Mouse (Mus musculus) B cell, adult 2 months (primary cell): ENCODE results near the gene Bdkrb2.
A peak's percentile ranks its signal among the peaks of the same experiment; 100 is the strongest.

Source experiments
- DNase-seq, 2 experiments: peaks; one replicate each; pipeline ENCODE4 v3.0.0; 2022

The Bdkrb2 gene

DNA sequence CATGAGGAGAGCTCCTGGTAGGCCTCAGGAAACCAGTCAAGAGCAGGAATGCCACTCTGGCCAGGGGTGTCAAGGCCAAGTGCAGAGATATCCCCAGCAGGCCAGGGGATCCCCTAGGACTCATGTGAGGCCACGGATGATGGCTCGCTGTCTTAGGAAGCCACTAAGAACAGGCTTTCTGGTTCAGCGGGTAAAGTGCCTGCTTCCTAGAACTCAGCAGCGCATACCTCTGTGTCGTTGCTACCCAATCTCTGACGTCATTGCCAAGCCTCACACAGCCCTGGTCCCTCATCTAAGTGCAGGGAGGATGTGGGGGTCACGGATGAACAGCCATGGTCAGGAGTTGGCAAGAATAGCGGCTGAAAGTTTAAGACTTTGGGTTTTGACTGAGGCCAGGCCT lies 34.1 kb downstream of the Bdkrb2 start:
- DNase-seq, result peak; percentile 68 to 76

DNA sequence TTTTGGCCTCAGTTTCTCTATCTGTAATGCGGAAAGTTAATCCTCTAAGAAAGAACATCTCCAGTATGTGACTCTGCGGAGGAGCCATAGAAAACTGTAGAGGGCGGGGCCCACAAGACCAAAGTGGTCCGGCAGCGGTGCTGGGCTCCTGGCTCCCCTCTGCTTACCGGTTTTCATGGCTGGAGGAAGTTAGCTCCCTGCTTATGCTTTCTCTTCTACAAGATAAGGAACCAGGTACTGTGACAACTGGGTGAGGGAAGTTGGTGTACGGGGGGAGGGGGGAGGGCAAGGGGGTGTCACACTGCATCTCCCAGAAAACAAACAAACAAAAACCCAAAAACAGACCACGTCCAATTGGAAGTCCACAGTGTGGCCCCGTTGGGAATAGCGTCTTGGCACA lies 35.5 kb downstream of the Bdkrb2 start:
- DNase-seq, result no peak

DNA sequence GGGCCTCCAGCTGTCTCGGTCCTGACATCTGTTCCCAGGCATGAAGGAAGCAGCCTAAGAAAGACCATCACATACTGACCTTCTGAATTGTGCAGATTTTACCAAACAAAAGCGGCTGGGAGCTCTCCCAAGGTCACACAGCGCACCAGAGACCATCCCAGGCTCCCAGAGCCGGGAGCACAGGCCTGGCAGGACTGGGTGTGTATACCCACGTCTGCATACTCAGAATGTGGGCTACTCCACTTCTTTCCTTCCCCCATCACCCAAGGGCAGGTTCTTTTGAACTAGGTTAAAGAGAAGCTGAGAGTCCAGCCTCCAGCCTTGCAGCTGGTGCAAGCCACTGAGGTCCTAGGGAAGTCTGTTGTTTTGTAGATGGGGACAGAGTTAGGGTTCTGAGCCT lies 36.1 kb downstream of the Bdkrb2 start:
- DNase-seq, result no peak

DNA sequence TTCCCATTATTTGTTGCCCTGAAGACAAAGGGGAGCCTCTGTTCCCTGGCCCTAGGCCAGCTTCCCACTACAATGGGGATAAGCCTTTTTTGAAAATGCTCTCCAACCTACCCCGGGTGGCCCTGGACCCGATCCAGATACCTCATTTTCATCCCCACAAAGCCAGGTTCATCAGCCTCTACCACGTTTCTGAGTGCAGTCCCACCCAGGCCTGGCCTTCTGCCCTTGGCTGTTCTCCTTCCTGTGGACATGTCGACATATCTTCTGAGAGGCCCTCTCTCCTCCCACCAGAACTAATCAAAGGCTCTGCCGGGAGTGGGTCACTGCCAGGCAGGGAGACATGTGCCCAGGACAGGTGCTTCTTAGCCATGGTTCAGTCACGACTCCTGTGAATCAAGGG lies 38.6 kb downstream of the Bdkrb2 start:
- no peak for DNase-seq

DNA sequence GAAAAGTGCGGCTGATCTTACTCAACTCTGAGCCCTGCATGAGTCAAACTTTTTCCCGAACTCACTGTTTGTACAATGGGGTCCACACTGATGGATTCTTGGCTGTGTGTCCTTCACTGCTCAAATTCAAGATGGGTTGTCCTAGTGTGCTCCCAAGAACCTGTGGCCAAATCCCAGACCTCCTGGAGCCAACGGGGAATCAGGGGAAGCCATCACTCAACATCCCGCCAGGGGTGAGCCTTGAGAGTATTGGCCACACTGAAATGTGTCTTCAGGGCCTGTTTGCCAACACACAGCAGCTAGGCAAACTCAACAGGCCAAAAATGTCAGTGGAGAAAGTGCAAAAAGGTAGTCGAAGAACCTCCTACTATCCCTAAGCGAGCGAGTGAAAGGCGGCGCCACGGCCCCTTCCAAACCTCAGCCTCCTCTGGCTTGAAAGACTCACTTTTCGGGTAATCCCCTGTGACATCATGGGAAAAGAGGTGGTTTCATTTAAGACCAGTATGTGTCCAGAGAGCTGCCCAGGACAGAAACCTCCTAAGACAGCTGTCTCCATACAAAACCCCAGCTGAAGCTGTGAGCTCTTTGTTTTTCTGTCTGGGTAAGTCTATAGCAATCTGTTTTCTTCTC lies 39.7 kb downstream of the Bdkrb2 start, which contains the start of gene Bdkrb1:
Gene Bdkrb1, plus strand, starts transcription at position 505 of the 630 bp plus-strand sequence.
- DNase-seq, result no peak

DNA sequence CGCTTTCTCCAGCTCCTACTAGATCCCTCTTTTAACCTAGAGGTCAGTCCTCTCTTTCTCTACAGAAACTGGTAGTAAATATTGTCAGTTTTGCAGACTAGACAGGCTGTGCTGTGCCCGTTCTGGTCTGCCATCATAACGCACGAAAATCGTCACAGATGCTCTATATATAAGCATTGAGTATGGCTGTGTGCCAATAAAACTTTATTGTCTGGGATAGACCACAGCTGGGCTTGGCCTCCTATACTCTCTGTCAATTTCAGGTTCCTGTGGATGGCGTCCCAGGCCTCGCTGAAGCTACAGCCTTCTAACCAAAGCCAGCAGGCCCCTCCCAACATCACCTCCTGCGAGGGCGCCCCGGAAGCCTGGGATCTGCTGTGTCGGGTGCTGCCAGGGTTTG lies 40.9 kb downstream of the Bdkrb2 start:
- DNase-seq, result no peak

DNA sequence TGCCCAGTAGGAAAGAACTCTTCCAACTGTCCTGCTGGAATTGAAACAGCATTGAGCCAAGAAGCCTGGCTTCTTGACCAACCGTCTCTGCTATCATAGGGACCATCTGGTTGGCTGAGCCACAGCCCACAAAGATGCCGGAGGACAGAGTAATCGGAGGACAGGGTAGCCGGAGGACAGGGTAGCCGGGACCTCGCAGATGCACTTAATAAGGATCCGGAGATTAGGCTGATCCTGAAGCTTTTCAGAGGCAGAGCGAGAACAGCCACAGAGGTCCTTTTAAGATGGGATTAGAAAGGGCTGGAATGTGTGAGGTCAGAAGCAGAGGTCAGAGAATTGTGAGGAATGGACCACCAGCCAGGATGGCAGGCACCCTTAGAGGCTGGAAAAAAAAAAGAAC lies 42.2 kb downstream of the Bdkrb2 start:
- no peak for DNase-seq

DNA sequence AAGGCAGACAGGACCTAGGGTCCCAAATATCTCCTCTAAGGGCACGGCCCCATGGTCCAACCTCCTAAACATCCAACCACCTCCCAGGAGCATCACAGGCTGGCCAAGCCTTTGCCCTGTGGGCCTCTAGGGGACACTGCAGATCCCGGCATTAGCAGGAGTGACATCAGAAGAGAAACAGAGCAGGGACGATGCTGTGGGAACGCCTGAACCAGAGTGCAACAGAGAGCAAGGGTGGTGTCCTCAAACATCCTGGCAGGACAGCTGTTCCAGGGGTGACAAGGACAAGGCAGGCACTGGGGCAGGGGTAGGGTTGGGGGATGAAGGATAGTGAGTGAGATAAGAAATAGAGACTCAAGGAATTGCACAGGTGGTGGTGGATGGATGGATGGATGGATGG lies 43.9 kb downstream of the Bdkrb2 start:
- DNase-seq, result no peak

DNA sequence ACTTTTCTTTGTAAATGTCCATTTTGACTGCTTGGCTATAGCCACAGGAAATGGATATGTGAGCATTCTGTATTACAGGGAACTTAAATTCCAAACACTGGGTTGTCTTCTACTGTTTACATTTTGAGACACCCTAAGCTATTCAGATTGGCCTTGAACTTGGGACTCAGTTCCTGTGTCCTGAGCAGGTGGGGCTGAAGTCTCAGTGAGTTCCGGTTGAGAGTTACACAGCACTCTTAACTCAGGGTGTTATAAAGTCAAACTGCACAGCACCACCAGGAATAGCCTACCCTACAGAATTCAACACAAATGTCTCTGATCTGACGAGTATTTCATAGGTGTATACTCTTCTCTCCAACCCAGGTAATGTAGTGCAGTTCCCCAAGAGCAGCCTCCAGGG lies 48.0 kb downstream of the Bdkrb2 start:
- DNase-seq, result no peak

DNA sequence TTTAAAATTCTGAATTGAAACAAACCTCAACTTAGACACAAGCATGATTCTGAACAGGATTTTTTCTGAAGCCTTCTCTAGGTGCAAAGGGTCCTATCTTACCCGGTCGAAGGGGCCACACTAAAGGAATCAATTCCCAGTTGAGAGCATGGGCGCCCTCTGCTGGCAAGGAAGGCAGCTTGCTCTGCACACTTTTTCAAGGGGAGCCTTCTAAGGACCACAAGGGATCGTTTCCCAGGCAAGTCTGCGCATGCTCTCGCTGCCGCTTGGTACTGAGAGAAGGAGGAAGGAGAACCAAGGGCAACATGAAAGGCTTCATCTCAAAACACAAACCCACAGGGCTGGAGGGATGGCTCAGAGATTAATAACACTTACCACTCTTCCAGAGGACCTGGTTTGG lies 48.7 kb downstream of the Bdkrb2 start:
- peak; percentile 58 to 59 for DNase-seq

DNA sequence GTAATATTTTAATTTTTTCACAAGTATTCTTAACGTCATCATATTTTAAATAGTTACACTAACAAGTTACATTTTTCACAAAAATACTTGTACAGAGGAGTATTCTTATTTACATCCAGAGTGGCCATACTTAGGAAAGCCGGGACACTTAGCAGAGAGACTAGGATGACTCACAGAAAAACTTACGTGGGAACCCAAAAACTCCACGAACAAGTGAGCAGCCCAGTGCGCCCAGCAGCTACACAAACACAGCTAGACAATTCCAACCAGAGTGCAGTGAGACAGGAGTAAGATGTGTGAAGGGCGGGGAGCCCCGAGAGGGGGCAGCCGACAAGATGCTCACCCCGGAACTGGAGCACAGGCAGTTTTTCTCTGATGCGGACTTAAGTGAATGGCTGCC lies 50.5 kb downstream of the Bdkrb2 start:
- DNase-seq, result no peak

DNA sequence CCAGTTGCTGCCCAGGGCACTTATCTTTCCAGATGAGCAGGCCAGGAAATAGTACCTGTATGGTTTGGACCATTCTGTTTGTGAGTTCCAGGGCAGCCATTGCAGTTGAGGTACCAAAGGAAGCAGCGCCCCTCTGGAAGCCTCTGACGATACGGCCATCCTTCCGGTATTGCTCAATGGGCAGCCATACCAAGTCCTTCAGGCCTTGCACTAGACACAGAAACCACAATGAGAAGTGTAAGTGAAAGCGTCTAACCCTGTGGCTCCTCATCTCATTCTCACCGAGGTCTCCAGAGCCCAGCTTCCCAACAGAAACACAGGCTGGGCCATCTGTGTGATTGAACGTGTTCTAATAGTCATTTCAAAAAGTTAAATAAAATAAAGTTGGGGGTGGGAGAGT lies 59.0 kb downstream of the Bdkrb2 start:
- no peak for DNase-seq

DNA sequence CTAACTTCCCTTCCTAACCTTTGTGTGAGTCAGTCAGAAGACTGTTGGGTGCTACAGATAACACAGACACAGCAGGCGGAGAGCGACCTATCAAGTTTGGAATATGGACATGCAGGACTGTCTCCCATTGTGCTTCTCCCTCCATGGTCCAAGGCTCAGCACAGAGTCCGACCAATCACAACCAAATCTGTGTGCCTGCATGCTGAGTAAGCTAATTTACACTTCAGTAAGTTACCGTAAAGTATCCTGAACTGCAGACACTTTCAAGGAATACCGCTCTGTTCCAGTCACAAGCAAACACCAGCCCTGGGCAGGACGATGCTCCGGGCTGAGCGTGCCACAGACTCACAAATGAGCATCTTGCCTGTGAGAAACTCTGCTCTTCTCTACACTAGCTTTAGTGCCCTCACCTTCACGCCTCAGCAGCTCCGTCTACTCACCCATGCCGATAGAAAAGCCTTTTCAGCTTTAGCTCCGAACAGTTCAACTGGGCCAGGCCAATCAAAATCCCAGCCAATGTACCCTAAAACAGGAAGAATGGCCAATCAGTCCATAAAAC lies 60.0 kb downstream of the Bdkrb2 start:
- no peak for DNase-seq

DNA sequence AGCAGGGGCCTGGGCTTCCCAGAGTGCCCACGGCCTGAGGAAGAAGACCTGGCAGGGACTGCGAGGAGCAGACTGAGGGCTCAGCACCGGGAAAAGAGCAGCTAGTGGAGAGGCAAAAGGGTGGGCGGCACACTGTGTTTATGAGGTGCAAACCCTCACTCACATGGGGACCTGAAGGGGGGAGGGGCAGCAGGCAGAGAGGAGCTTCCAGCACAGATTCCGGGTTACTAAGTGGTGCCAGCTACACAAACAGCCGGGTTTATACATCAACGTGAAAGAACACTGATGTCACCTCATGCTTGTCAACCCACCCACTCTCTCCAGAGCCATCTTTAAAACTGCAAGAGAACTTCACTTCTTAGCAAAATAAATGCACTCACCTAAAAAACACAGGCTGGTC lies 62.8 kb downstream of the Bdkrb2 start:
- no peak for DNase-seq

DNA sequence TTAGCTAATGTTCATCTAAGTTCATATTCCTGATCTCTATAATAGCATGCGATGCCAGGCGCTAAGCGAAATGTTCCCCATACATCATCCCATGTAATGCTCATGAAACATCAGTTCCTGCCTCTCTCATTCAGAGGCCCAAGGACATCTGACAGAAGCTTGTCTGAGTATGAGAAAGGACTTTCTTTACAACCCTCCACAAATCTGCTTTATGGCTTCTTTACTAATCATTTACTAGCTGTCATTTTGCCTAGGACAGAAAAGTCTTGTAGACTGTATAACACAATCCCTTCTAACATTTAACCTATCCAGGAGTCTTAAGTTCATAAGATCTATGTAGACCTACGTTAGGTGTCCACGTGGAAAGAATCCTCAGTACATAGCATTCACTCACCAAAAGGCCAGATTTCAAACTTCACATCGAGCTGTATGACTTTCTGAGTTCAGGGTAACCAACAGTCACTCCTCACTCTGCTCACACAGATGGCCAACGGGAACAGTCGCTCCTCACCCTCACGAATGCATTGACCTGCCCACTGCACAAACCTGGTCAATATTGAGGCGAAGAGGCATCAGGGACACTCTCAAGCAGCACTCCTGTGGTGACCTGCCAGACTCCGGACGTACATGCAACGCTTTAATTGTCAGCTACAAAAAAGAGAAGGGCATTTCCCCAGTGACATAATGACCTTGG lies 71.5 kb downstream of the Bdkrb2 start:
- DNase-seq, result no peak

DNA sequence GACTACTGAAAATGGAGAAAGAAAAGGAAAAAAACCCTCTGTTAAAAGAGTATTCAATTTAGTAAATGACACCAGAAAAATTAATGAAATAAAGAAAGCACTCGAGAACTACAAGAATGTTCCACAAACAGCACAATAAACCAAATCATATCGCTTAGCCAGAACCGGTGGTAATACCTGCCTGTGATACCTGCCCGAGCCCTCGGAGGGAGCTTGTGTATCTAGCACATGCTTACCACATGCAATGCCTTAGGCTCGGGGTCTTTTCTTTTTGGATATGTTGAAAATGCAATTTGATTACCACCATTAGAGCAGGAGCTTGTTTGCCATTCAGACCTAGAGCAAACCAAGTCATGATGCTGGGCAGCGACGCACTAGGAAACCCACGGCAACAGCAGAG lies 73.5 kb downstream of the Bdkrb2 start:
- DNase-seq, result no peak

DNA sequence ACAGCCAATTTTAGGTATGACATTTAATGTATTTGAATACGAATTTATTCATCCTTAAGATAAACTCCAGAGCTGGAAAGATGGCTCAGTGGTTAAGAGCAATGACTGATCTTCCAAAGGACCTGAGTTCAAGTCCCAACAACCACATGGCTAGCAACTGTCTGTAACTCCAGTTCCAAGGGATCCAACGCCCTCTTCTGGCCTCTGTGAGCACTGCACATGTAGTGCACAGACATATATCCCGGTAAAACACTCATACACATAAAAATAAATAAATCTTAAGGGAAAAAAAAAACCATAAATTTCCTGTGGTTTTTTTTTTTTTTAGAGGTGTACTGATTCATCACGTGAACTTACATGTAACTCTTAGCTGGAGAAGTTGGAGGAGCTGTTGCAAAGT lies 74.5 kb downstream of the Bdkrb2 start:
- DNase-seq, result no peak

DNA sequence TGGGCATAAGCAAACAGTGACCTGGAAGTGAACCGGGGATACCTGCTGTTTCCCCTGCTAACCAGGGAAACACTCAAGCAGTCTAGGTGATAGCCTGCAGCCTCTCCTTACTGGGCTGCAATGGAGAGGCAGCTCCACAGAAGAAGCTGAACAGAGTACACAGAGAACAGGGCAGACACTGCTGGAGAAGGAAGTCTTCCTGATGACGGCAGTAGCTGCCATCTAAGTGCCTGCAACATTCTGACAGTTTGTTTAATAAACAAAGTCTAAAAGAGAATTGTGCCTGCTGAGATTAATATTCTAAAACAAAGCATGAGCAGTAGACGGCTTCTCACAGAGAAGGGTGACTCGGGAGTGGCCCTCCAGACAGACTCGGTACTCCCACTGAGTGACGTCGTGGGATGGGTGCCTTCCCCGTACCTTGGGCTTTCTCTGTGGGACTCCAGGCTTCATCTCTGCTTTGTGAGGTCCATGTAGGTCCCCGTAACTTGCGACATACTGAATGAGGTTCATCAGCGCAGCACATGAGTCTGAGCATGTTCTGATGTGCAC lies 79.8 kb downstream of the Bdkrb2 start:
- DNase-seq, result no peak
